Mouse (Mus musculus) limb, embryonic 10.5 days (tissue): ENCODE measurements around the gene Abcc5. TPM values are rescaled to one million over a fixed set of nuclear protein-coding genes. Genes with fewer than 3 reads are reported as not detected.
A peak's percentile ranks its signal among the peaks of the same experiment; 100 is the strongest.
"Not testable (repeated sequence)": the region's sequence is repeated elsewhere in the genome, so short reads cannot be mapped to it uniquely, and the experiment has no call there.

Experiments
- DNase-seq: peaks from one replicate; pipeline ENCODE4 v3.0.0-alpha.2; 2017; ENCODE audit warnings: low spot score
- H3K27ac ChIP-seq: fragments of 300-500 bp; sonication (generic); 2 replicates; pipeline ENCODE4 v1.5.1; 2016; ENCODE audit warnings: mild to moderate bottlenecking
- H3K27me3 ChIP-seq: fragments of 300-500 bp; sonication (generic); 2 replicates; pipeline ENCODE4 v1.6.1; 2016; ENCODE audit warnings: low read depth, mild to moderate bottlenecking; ENCODE audit not compliant: poor library complexity, severe bottlenecking
- H3K36me3 ChIP-seq: fragments of 300-500 bp; sonication (generic); 2 replicates; pipeline ENCODE4 v1.6.1; 2016; ENCODE audit warnings: mild to moderate bottlenecking, moderate library complexity
- H3K4me1 ChIP-seq: fragments of 300-500 bp; sonication (generic); 2 replicates; pipeline ENCODE4 v1.6.1; 2016
- H3K4me3 ChIP-seq: fragments of 300-500 bp; sonication (generic); 2 replicates; pipeline ENCODE4 v1.5.1; 2016; ENCODE audit warnings: mild to moderate bottlenecking, moderate library complexity
- H3K9me3 ChIP-seq: fragments of 300-500 bp; sonication (generic); replicated peaks from 2 replicates; pipeline ENCODE4 v1.6.1; 2016; ENCODE audit warnings: mild to moderate bottlenecking
- WGBS: fragments of 180-500 bp; shearing (Covaris S2); methylation state at CpG from one replicate; pipeline ENCODE4 v1.1.7; 2016; 5-methylcytosine and 5-hydroxymethylcytosine counted together
- polyA plus RNA-seq: library from polyadenylated mRNA; unstranded; fragments of >200 nt; fragmentation: Nextera tagmentation; extraction: Ambion mirVana; gene quantifications from 2 replicates; pipeline ENCODE4 v1.2.1, GENCODE M21; 2016

Gene Abcc5
- 47.9 and 62.0 TPM in 2 replicates for polyA plus RNA-seq

DNA sequence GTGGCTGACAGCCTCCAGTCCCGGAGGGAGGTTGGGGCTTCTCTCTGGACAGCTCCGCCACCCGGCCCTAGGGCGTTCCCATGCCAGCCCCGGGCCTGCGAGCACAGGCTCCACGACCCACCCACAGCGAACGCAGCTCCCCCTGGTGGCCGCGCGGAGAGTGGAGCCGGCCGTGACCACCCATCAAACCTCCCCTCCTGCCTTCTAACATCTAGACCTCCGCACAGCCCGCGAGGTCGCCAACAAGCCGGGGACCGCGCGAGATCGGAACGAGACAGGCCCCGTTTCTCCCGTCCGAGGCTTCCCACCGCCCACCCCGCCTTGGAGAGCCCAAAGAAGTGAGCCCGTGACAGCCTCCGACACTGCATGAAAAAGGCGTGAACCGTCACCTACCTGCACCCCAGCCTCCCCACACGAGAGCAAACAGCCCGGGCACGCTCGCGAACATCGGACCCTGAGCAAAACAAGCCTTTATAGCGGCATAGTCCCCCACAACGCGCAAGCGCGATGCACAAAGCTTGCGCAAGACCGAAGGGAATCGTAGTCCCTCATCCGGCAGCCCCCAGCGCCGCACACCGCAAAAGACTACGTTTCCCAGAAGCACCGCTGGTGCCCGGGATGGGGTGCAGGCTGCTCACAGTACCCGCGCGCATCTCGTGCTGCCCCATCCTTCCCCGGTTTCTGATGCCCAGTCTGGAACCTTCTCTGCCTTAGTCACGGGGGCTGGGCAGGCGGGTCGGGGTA is at the start of gene Abcc5:
Gene Abcc5 (minus strand): TSS at position 540 of the 744 bp plus-strand sequence.
- DNase-seq: peak; percentile 92

DNA sequence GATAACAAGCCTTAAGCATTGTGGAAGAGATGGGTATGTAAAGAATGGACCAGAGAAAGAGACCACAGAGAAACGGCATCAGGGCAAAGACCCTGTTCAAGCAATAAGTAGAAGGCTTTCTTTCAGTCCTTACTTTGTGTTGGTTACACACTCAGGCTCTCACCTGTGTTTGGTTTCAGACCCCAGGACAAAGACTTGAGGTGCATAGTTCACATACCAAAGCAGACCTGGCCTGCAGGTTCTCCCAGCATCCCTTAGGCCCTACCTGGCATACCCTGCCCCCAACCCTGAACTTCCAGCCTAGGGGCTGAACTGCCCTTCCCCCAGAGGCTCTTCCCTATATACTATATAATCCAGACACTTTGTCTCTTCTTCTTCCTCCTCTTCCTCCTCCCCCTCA is 49.1 kb upstream of the Abcc5 start:
- DNase-seq: no peak

More for the DNA sequence above, at the start of gene Abcc5:
- WGBS: under 1% methylated on average over 62 of the region's 62 CpGs
- Histone ChIP-seq H3K36me3 (peaks cover 10% of the 10 kb centered on the region), H3K27ac (peak within 1 kb of the TSS; percentile 89), H3K4me3 (peak within 1 kb of the TSS; percentile 78), H3K27me3 (no peaks in the 10 kb centered on the region), H3K4me1 (peaks cover 11% of the 10 kb centered on the region), H3K9me3 (no peaks in the 10 kb centered on the region)

DNA sequence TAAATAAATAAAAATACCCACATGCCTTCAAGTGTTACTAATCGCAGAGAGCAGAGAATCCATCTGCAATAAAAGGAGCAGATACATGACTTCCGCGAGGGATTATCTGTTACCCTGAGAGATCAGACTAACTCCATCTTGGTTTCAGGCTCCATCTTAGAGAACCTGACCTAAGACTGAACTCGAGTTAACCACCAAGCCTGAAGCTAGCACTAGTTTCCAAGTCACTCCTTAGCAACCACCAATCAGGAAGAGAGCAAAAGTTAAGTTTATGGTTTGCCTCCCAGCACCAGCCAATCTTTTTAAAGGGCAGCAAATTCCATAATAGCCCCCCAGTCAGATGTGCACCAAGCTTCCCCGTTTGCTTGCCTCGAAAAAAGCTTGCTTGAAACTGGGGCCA is 48.6 kb upstream of the Abcc5 start:
- no peaks in the 10 kb centered on the region for H3K36me3 ChIP-seq
- peaks cover 7% of the 10 kb centered on the region; the same call in 1 of the 2 replicates for H3K4me1 ChIP-seq
- H3K4me3 ChIP-seq: no peak overlapping the region
- no peaks in the 10 kb centered on the region for H3K9me3 ChIP-seq
- 86% methylated on average over 6 of the region's 6 CpGs for WGBS
- H3K27ac ChIP-seq: no peak overlapping the region
- no peaks in the 10 kb centered on the region for H3K27me3 ChIP-seq
- no peak for DNase-seq

More for the DNA sequence above, 49.1 kb upstream of the Abcc5 start:
- no peaks in the 10 kb centered on the region for H3K27me3 ChIP-seq
- peaks cover 7% of the 10 kb centered on the region; the same call in 1 of the 2 replicates for H3K4me1 ChIP-seq
- H3K27ac ChIP-seq: no peak overlapping the region
- no peaks in the 10 kb centered on the region for H3K36me3 ChIP-seq
- no peaks in the 10 kb centered on the region for H3K9me3 ChIP-seq
- H3K4me3 ChIP-seq: no peak overlapping the region
- 88% methylated on average over 1 of the region's 1 CpGs for WGBS

DNA sequence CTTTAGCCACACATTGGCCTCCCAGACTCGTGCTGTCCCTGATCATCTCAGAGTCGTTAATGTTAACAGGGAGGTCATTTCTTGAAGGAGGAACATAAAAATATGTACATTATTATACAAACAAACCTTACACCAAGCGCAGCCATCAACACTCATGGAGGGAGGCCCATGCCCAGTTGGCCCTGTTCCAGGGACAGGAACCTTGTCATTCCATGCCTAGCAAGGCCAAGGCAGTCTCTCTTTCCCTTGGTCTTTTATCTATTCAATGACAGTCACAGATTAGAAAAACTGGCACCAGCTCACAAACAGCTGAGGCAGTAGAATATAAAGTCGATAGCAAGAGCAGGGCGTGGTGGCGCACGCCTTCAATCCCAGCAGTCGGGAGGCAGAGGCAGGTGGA is 48.0 kb upstream of the Abcc5 start:
- no peak for DNase-seq
- Histone ChIP-seq H3K4me3 (no peak overlapping the region), H3K9me3 (no peaks in the 10 kb centered on the region), H3K27me3 (no peaks in the 10 kb centered on the region), H3K27ac (no peak overlapping the region), H3K4me1 (peaks cover 7% of the 10 kb centered on the region; the same call in 1 of the 2 replicates), H3K36me3 (no peaks in the 10 kb centered on the region)
- 94% methylated on average over 8 of the region's 8 CpGs for WGBS

DNA sequence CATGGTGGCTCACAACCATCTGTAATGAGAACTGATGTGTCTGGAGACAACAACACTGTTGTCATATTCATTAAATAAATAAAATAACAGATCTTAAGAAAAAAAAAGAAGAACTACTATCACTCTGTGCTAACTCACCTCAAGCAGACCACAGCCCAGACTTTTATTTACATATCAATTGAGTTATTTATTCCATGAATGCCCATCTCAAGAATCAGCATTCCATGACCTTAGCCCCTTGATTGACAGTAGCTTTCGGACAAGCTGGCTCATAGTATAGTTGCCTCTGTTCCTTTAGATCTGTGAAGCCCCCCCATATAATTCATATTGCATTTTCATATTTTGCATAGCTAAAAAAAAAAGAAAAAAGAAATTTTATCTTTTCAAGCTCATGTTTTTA is 47.6 kb upstream of the Abcc5 start:
- Histone ChIP-seq H3K27me3 (no peaks in the 10 kb centered on the region), H3K4me1 (peaks cover 7% of the 10 kb centered on the region; the same call in 1 of the 2 replicates), H3K4me3 (no peak overlapping the region), H3K36me3 (no peaks in the 10 kb centered on the region), H3K9me3 (no peaks in the 10 kb centered on the region), H3K27ac (no peak overlapping the region)
- WGBS: 96% methylated on average over 1 of the region's 1 CpGs
- DNase-seq: no peak

DNA sequence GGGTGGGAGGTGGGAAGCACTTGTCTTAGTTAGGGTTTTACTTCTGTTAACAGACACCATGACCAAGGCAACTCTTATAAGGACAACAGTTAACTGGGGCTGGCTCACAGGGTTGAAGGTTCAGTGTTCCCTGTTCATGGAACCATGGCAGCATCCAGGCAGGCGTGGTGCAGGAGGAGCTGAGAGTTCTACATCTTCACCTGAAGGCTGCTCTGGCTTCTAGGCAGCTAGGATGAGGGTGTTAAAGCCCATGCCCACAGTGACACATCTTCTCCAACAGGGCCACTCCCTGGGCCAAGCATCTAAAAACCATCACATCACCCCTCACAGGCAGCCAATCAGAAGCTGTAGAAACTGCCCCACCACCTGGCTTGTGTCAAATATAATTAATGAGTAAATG is 45.5 kb upstream of the Abcc5 start:
- Histone ChIP-seq H3K4me3 (no peak overlapping the region), H3K4me1 (no peaks in the 10 kb centered on the region), H3K9me3 (no peaks in the 10 kb centered on the region), H3K27me3 (no peaks in the 10 kb centered on the region), H3K36me3 (no peaks in the 10 kb centered on the region), H3K27ac (no peak overlapping the region)
- no peak for DNase-seq
- WGBS: 79% methylated on average over 1 of the region's 1 CpGs

DNA sequence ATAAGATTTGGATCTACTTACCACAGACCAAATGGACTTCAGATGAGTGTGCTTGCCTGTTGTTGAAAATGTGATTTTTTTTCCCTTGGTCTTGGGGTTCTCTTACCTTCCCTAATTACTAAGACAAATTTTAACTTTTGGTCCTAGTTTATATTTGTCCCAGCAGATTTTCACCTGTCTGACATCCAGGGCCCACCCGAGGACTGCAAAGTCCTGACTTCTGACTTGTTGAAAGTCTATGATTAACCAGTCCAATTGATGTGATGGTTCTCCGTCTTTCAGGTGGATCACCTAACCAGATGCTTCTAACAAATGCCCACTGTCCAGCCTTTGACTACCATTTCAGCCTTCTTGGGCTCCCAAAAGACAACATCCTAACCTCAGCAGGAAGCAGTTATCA is 44.8 kb upstream of the Abcc5 start:
- no peaks in the 10 kb centered on the region for H3K9me3 ChIP-seq
- DNase-seq: no peak
- no peak overlapping the region for H3K4me3 ChIP-seq
- H3K27ac ChIP-seq: no peak overlapping the region
- no peaks in the 10 kb centered on the region for H3K4me1 ChIP-seq
- no peaks in the 10 kb centered on the region for H3K36me3 ChIP-seq
- no peaks in the 10 kb centered on the region for H3K27me3 ChIP-seq
- WGBS: 89% methylated on average over 2 of the region's 2 CpGs

DNA sequence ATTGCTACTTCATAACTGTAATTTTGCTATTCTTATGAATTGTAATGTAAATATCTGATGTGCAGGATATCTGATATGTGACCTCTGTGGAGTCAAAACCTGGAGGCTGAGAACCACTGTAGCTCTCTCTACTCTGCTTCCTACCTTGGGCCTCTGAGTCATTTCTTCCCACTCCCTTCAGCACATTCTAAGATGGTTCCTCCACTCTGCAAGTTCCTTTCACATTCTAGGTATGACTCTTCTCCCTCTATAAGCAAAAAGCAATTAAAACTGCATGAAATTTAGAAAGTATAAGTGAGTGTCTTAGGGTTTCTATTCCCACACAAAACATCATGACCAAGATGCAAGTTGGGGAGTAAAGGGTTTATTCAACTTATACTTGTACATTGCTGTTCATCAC is 38.5 kb upstream of the Abcc5 start:
- no peaks in the 10 kb centered on the region for H3K4me1 ChIP-seq
- H3K27me3 ChIP-seq: no peaks in the 10 kb centered on the region
- H3K9me3 ChIP-seq: no peaks in the 10 kb centered on the region
- no peak for DNase-seq
- no peaks in the 10 kb centered on the region for H3K36me3 ChIP-seq
- no peak overlapping the region for H3K4me3 ChIP-seq
- H3K27ac ChIP-seq: no peak overlapping the region

DNA sequence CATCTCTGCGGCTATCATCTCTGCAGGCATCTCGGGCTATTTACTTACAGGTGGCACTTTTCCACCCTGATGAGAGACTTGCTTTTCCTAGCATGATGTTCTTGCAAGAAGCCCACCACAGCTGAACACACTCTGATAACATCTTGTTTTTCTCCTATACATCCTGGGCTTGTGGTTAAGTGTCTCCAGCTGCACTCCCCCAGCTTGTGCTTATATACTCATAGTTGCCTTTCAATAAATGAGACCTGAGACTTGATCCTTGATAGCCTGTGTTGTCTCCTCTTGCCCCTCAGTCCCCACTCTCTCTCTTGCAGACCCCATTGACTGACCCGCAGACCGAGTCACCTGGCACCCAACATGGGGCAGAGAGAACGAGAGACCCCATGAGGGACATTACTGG is 32.5 kb upstream of the Abcc5 start:
- not testable (repeated sequence) for H3K4me1 ChIP-seq, H3K27ac ChIP-seq

DNA sequence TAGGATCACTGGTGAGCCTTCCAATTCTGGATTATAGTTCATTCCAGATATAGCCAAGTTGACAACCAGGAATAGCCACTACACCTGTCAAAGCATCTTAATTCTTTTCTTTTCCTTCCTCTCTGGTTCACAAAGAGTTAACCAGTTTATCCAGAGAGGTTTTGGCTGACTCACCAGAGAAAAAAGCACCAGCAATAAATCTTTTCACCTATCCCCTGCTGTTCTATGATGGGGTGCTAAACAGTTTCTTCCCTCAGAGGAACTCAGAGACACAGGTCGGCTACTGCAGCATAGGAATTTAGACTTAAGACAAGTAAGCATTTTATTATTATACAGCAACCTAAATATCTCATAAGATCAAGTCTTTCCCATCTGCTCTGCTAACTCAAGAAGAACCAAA is 29.9 kb upstream of the Abcc5 start:
- DNase-seq: no peak
- H3K27me3 ChIP-seq: no peaks in the 10 kb centered on the region
- no peak overlapping the region for H3K4me3 ChIP-seq
- H3K36me3 ChIP-seq: no peaks in the 10 kb centered on the region
- no peaks in the 10 kb centered on the region for H3K9me3 ChIP-seq
- WGBS: 3% methylated on average over 1 of the region's 1 CpGs
- H3K27ac ChIP-seq: no peak overlapping the region
- H3K4me1 ChIP-seq: peaks cover 3% of the 10 kb centered on the region

More for the DNA sequence above, 32.5 kb upstream of the Abcc5 start:
- not testable (repeated sequence) for H3K4me3 ChIP-seq, H3K36me3 ChIP-seq, H3K27me3 ChIP-seq, DNase-seq, H3K9me3 ChIP-seq
- 93% methylated on average over 5 of the region's 5 CpGs for WGBS

DNA sequence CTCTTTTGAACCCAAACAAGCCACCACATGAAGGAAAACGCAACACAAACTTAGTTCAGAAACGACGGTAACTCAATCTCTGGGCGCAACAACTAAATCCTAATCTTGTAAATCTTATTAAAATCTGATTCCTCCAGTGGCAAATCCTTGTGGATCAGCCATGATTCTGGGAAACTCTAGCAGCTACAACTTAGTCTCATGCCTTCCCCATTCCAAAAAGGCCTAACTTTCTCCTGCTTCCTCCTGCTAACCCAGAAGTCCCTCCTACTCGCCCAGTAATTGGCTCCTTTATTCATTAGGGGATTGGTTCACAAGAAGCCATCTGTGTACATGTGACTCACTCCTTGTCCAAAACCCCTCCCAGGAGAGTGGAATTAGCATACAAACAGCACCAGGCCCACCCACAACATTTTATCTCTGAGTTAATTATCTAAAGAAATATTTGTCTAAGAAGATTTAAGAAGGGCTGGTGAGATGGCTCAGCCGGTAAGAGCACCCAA is 28.0 kb upstream of the Abcc5 start:
- Histone ChIP-seq H3K27ac (no peak overlapping the region), H3K4me1 (peaks cover 3% of the 10 kb centered on the region), H3K36me3 (no peaks in the 10 kb centered on the region), H3K4me3 (no peak overlapping the region), H3K27me3 (no peaks in the 10 kb centered on the region), H3K9me3 (no peaks in the 10 kb centered on the region)
- no peak for DNase-seq
- 92% methylated on average over 6 of the region's 6 CpGs for WGBS

DNA sequence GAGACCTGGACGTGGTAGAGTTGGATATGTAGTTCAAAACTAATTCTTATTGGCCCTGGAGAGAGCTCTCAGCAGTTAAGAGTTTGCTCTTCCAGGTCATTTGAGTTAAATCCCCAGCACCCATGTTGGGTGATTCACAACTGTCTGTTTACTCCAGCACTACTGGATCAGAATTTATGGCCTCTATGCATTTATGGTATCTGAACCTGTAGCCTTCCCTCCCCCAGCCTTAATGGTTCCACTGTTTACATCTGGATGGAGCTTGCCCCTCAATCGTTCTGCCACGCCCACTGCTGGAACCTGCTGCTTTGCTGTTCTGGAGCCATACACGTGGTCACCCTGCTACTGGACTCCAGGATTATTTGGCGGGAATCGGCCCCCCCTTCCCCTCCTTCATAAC is 25.6 kb upstream of the Abcc5 start:
- Histone ChIP-seq H3K27ac (no peak overlapping the region), H3K9me3 (no peaks in the 10 kb centered on the region), H3K4me1 (peaks cover 3% of the 10 kb centered on the region), H3K27me3 (no peaks in the 10 kb centered on the region), H3K4me3 (no peak overlapping the region), H3K36me3 (no peaks in the 10 kb centered on the region)
- DNase-seq: no peak
- WGBS: 72% methylated on average over 6 of the region's 6 CpGs

DNA sequence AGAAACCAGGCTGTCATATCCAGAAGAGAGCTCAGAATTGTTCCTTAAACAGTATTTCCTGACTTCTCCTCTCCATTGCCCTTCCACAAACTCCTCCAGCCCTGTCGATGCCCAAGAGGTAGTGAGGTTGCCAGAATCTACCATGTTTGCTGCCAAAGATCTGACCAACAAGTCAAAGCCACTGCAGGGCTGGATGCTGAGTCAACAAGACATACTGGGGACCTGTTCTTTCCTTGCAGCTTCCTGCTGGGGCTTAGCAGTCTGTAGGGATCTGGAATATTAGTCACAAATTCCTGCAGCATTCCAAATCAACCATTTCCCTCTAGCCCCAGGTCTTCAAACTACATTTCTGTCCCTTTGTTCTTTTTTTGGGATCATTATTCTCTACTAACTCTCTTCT is 19.7 kb upstream of the Abcc5 start:
- Histone ChIP-seq H3K27ac (no peak overlapping the region), H3K4me3 (no peak overlapping the region), H3K9me3 (no peaks in the 10 kb centered on the region), H3K36me3 (no peaks in the 10 kb centered on the region), H3K27me3 (no peaks in the 10 kb centered on the region), H3K4me1 (no peaks in the 10 kb centered on the region)
- 91% methylated on average over 1 of the region's 1 CpGs for WGBS
- no peak for DNase-seq
